Mouse (Mus musculus): Measurements from ENCODE around the gene Fthl17d.
"Not testable (repeated sequence)": the region's sequence is repeated elsewhere in the genome, so short reads cannot be mapped to it uniquely, and the experiment has no call there.

Gene Fthl17d

GRCm38 (mm10) chrX:8986655-8987054 lies at the start of gene Fthl17d:
Fthl17d (minus strand) TSS chrX:8986755.
- in situ Hi-C loops (cut with MboI, MseI): not testable (repeated sequence)

DNA sequence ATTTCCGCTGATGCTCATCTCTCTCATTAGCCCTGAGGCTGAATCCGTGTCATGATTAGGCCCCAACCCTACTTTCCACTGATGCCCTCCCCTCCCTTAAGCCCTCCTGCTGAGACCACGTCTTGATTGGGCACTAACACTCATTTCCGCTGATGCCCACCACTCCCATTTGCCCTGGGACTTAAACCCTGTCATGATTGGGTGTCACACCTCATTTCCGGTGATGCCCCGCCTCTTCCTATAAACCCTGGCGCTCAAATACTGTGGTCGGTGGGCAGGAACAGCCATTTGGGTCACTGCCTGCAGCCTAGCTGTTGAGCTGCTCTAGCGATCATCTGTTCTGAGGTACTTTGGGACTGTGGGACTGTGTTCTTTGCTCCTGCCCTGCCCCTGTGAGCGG lies 46.6 kb upstream of the Fthl17d start, which contains the start of gene Fthl17e:
Gene Fthl17e, plus strand, starts transcription at position 301 of the 400 bp plus-strand sequence.
- in situ Hi-C loops (cut with MboI, MseI): not testable (repeated sequence)

DNA sequence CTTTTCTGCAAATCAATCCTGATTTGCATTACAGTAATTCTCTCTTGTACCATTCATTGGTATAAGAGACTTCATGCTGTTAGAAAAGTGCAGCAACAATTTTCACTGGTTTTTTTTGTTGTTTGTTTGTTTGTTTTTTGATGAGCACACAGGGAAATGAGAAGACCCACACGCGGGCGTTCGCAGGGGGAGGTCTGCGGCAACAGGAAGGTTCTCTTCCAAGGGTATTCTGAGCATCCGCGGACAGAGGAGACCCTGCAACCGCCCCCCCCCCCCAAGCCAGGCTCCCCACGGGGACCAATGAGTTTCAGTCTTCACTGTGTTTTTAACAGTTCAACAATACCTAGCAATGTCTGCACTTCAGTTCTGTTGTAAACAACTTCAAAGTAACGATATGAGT lies 32.9 kb upstream of the Fthl17d start:
- in situ Hi-C loops (cut with MboI, MseI): no loop called here

DNA sequence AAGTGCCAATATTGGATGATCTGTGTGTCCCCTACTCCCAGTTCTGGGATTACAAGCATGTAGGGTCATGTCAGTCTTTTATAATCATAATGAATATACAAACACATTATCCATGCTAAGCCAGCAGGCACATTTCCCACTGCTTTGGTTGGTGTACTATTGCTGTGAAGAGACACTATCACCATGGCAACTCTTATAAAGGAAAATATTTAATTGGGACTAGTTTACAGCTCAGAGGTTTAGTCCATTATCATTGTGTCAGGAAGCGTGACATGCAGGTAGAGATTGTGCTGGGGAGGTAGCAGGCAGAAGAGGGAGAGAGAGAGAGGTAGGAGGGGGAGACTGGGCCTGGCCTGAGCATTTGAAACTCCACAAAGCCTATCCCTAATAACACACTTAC lies 29.5 kb upstream of the Fthl17d start:
- in situ Hi-C loops (cut with MboI, MseI): no loop called here

DNA sequence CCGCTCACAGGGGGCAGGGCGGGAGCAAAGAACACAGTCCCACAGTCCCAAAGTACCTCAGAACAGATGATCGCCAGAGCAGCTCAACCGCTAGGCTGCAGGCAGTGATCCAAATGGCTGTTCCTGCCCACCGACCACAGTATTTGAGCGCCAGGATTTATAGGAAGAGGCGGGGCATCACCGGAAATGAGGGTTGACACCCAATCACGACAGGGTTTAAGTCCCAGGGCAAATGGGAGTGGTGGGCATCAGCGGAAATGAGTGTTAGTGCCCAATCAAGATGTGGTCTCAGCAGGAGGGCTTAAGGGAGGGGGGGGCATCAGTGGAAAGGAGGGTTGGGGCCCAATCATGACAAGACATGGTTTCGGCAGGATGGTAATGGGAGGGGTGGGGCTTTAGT lies 10.1 kb downstream of the Fthl17d start, which contains the start of gene Fthl17c:
Gene Fthl17c, minus strand, starts transcription at position 101 of the 400 bp plus-strand sequence.
- in situ Hi-C loops (cut with MboI, MseI): loop anchor here (10.0 kb wide), 1 partner anchor 68 kb away; no protein-coding TSS in a partner anchor

DNA sequence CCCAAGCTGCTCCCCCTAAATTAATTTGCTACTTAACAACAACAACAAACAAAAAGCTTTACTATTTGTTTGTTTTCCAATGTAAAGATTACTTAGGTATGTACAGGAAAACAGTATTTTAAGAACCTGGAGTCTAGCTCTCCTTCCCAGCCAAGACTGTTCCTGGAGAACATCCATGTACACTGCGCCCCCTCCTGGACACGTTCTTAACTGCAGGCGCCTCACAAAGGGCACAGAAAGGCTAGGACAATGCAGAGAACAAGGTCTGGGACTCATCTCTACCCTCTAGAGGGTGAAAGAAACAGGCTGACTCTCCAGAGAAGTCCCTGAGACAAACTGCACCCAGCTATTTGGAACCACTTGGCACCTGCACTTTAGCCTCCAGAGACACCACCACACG lies 21.9 kb downstream of the Fthl17d start:
- in situ Hi-C loops (cut with MboI, MseI): not testable (repeated sequence)

DNA sequence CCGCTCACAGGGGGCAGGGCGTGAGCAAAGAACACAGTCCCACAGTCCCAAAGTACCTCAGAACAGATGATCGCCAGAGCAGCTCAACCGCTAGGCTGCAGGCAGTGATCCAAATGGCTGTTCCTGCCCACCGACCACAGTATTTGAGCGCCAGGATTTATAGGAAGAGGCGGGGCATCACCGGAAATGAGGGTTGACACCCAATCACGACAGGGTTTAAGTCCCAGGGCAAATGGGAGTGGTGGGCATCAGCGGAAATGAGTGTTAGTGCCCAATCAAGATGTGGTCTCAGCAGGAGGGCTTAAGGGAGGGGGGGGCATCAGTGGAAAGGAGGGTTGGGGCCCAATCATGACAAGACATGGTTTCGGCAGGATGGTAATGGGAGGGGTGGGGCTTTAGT lies 23.7 kb downstream of the Fthl17d start, which contains the start of gene Fthl17b:
Gene Fthl17b, minus strand, starts transcription at position 101 of the 400 bp plus-strand sequence.
- in situ Hi-C loops (cut with MboI, MseI): not testable (repeated sequence)

GRCm38 (mm10) chrX:8948130-8948805 lies 38.3 kb downstream of the Fthl17d start:
- in situ Hi-C loops (cut with MboI, MseI): not testable (repeated sequence)

DNA sequence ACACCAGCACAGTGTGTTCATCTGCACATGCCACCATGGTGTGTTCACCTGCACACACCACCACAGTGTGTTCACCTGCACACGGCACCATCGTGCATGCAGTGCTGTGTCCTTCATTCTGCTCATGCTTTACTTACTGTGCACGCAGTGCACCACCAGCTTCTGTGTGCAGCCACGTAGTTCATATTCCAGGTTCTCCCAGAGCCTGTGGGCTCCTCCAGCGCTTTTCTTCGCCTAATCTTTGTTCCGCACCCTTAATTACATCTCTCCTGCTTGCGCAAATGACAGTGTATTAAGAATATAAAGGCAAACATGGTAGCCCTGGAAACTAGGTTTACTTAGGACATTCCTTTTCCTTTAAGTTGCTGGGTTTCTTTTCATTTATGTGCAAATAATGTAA lies 42.5 kb downstream of the Fthl17d start:
- in situ Hi-C loops (cut with MboI, MseI): no loop called here

Data from T-helper 2 cell (primary cell).